ENCODE assay signal across 9 mouse cellular contexts in the genomic region with DNA sequence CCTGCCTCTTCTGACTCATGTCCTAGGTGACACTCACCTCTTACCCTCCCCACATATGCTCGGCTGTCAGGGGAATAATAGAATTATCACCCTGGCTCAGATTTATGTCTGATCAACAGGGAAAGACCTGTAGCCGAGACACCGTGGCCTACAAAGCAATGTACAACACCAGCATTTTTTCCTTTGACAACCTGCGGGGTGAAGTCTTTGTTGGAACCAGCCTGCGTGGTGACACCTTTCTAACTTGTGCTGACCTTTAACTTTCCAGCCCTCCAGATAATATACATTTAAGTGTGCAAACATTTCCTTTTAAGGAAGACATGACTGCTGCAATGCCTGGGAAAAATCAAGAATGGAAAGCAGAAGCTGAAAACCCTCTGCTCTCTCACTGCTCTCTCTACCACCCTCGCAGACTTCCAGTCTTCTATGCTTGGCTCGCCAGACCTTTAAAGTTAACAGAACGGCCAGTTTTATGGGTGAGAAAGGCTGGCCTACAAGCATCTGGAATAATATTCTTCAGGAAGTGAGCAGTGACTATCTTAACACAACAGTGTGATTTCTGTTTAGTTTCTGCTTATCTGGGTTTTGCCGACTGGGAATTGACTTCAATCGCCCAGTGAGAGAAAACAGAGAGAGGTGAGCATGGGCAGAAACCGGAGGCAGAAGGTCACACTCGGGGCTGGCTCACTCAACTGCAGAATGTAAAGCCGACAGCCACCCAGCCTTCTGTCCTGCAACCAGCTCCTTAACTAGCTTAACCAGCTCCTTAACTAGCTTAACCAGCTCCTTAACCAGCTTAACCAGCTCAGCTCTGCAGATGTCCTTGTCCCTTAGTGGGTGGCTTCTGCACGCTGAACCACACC. TPM values are rescaled to one million over a fixed set of nuclear protein-coding genes. Genes with fewer than 3 reads are reported as not detected.
DNase-seq lines count a peak whose midpoint lies in the region; ATAC-seq lines count a peak whose summit lies in the region.
"Had no signal": no experiment of that assay in that cellular context is flagged by ENCODE, and none has a peak within 500 bp of the region (broad histone marks: within the 10 kb centered on the region; RNA-seq: fewer than 3 reads in every experiment).

No protein-coding gene starts in this region.

- ATAC-seq in limb, embryonic 15.5 days (ENCODE audit: insufficient number of reproducible peaks, low FRiP score, low TSS enrichment, low read depth), result 0 out of 2 replicates have a peak, but pooled peaks have one; percentile 3

- H3K4me1 ChIP-seq in limb, embryonic 15.5 days, result peaks cover 24% of the 10 kb centered on the region

- DNase-seq in heart, adult 11 months, result peak; percentile 90
- DNase-seq in heart, adult 8-10 months (ENCODE audit: low spot score), result no peak
- peak; percentile 22 for DNase-seq in urinary bladder, postnatal 25 days (ENCODE audit: low spot score)
- no peak for DNase-seq in urinary bladder, postnatal 4 days (ENCODE audit: low spot score in 2 of 2)
- DNase-seq in cerebellum, adult 9-10 months, result no peak
- DNase-seq in adrenal gland, postnatal 4 days (ENCODE audit: low spot score in 2 of 2), result no peak
- no peak for DNase-seq in spleen, postnatal 14 days (ENCODE audit: low spot score in 2 of 2)

- no peaks in the 10 kb centered on the region for H3K27me3 ChIP-seq in limb, embryonic 15.5 days

- H3K4me2 ChIP-seq in limb, embryonic 15.5 days, result no peak overlapping the region

- 32% methylated on average over 14 of the region's 14 CpGs for WGBS in limb, embryonic 15.5 days

- H3K9ac ChIP-seq in limb, embryonic 15.5 days, result no peak overlapping the region

- no peaks in the 10 kb centered on the region for H3K9me3 ChIP-seq in limb, embryonic 15.5 days

- no peaks in the 10 kb centered on the region for H3K36me3 ChIP-seq in limb, embryonic 15.5 days

- H3K27ac ChIP-seq in limb, embryonic 15.5 days, result peak overlapping the region; percentile 90

- H3K4me3 ChIP-seq in limb, embryonic 15.5 days, result no peak overlapping the region

RNA-seq across cellular contexts. Expression of a gene that starts 20.7 kb away (rescaled TPM):
- total RNA-seq in heart, adult 8-10 months (2022), result not detected
- 2.3 and 3.4 TPM in 2 replicates for polyA plus RNA-seq in limb, embryonic 15.5 days (2015; fragmentation: Nextera tagmentation; extraction: Ambion mirVana)
- not detected for total RNA-seq in adrenal gland, postnatal 4 days (2021)

RNA-seq across cellular contexts. Expression of a gene that starts 48.3 kb away (rescaled TPM):
- under 1 TPM in 1 of 4 experiments, not detected in 3; 0.08 TPM for total RNA-seq in heart, adult 8-10 months (2022)
- 15.2 and 15.9 TPM in 2 replicates for polyA plus RNA-seq in limb, embryonic 15.5 days (2015; fragmentation: Nextera tagmentation; extraction: Ambion mirVana)
- under 1 TPM in 1 of 2 experiments, not detected in 1; 0.17 TPM for total RNA-seq in adrenal gland, postnatal 4 days (2021)
- total RNA-seq: neutrophil, adult 5-6 weeks had no signal

Comparison
In these comparisons a context has a peak if more than half of its experiments do, and no peak if none do; other contexts are left out.
1. DNase-seq: peak in heart, adult 11 months (single experiment) and urinary bladder, postnatal 25 days (single experiment); none in heart, adult 8-10 months (single experiment), urinary bladder, postnatal 4 days (0 of 2), cerebellum, adult 9-10 months (single experiment), adrenal gland, postnatal 4 days (0 of 2) and spleen, postnatal 14 days (0 of 2).